Mouse (Mus musculus) neural tube, embryonic 11.5 days (tissue): ENCODE measurements around the gene Slc22a21. TPM values are rescaled to one million over a fixed set of nuclear protein-coding genes. Genes with fewer than 3 reads are reported as not detected.

Source experiments
- ATAC-seq: fragments of 200-750 bp; cut with Nextera tagmentation; 2 replicates; pipeline ENCODE4 v1.8.0; 2017; ENCODE audit warnings: moderate number of reproducible peaks, mild to moderate bottlenecking, moderate TSS enrichment, moderate library complexity; ENCODE audit not compliant: insufficient read depth, low FRiP score, low TSS enrichment
- DNase-seq: peaks from one replicate; pipeline ENCODE4 v3.0.0-alpha.2; 2015; ENCODE audit warnings: low spot score
- H3K27ac ChIP-seq: fragments of 300-500 bp; sonication (generic); 2 replicates; pipeline ENCODE4 v1.5.1; 2014; ENCODE audit warnings: low read depth, mild to moderate bottlenecking, low read length
- H3K27me3 ChIP-seq: fragments of 300-500 bp; sonication (generic); 2 replicates; pipeline ENCODE4 v1.6.1; 2014; ENCODE audit warnings: mild to moderate bottlenecking, low read length, mixed read lengths; ENCODE audit not compliant: control insufficient read depth, insufficient read depth
- H3K36me3 ChIP-seq: fragments of 300-500 bp; sonication (generic); 2 replicates; pipeline ENCODE4 v1.6.1; 2014; ENCODE audit warnings: mild to moderate bottlenecking, low read length, moderate library complexity, mixed read lengths; ENCODE audit not compliant: control insufficient read depth, insufficient read depth
- H3K4me1 ChIP-seq: fragments of 300-500 bp; sonication (generic); 2 replicates; pipeline ENCODE4 v1.6.1; 2014; ENCODE audit warnings: low read length, mixed read lengths; ENCODE audit not compliant: control insufficient read depth, insufficient read depth
- H3K4me2 ChIP-seq: fragments of 300-500 bp; sonication (generic); 2 replicates; pipeline ENCODE4 v1.6.1; 2014; ENCODE audit warnings: low read depth, mild to moderate bottlenecking, moderate library complexity
- H3K4me3 ChIP-seq: fragments of 300-500 bp; sonication (generic); 2 replicates; pipeline ENCODE4 v1.5.1; 2014; ENCODE audit warnings: low read depth, low read length
- H3K9ac ChIP-seq: fragments of 300-500 bp; sonication (generic); 2 replicates; pipeline ENCODE4 v1.6.1; 2014; ENCODE audit warnings: mild to moderate bottlenecking, low read length
- H3K9me3 ChIP-seq: fragments of 300-500 bp; sonication (generic); 2 replicates; pipeline ENCODE4 v1.6.1; 2016; ENCODE audit warnings: low read length; ENCODE audit not compliant: control insufficient read depth
- WGBS: fragments of 180-500 bp; shearing (Covaris S2); extraction: QIAGEN DNeasy Blood & Tissue Kit; methylation state at CpG from one replicate; pipeline ENCODE4 v1.1.7; 2014; 5-methylcytosine and 5-hydroxymethylcytosine counted together
- polyA plus RNA-seq: library from polyadenylated mRNA; unstranded; fragments of >200 nt; fragmentation: Nextera tagmentation; extraction: Ambion mirVana; gene quantifications from 2 replicates; pipeline ENCODE4 v1.2.1, GENCODE M21; 2014

Gene Slc22a21
- 1.6 and 2.9 TPM in 2 replicates for polyA plus RNA-seq

GRCm38 (mm10) chr11:53979788-53980621 lies at the start of gene Slc22a21:
Gene Slc22a21 (minus strand): TSS chr11:53980332.
- no peaks in the 10 kb centered on the region for H3K9me3 ChIP-seq
- peak within 1 kb of the TSS; percentile 56 for H3K4me3 ChIP-seq
- H3K4me1 ChIP-seq: no peaks in the 10 kb centered on the region
- H3K36me3 ChIP-seq: no peaks in the 10 kb centered on the region
- DNase-seq (peak; percentile 83), ATAC-seq (peak; percentile 81)
- H3K27ac ChIP-seq: no peak within 1 kb of the TSS
- peak within 1 kb of the TSS; percentile 65 for H3K4me2 ChIP-seq
- H3K27me3 ChIP-seq: no peaks in the 10 kb centered on the region
- peak within 1 kb of the TSS; percentile 75 for H3K9ac ChIP-seq
- WGBS: 1% methylated on average over 71 of the region's 73 CpGs

GRCm38 (mm10) chr11:54028997-54029396 lies 48.9 kb upstream of the Slc22a21 start:
- no peak for ATAC-seq
- H3K9me3 ChIP-seq: no peaks in the 10 kb centered on the region
- H3K27me3 ChIP-seq: peaks cover 15% of the 10 kb centered on the region; the same call in 1 of the 2 replicates
- DNase-seq: no peak
- whole genome bisulfite sequencing: 75% methylated on average over 4 of the region's 4 CpGs
- H3K9ac ChIP-seq: no peak overlapping the region
- H3K4me2 ChIP-seq: peak overlapping the region; percentile 96
- H3K4me3 ChIP-seq: no peak overlapping the region; the same call in 1 of the 2 replicates
- no peak overlapping the region for H3K27ac ChIP-seq
- H3K36me3 ChIP-seq: no peaks in the 10 kb centered on the region
- no peaks in the 10 kb centered on the region for H3K4me1 ChIP-seq

GRCm38 (mm10) chr11:54028044-54028951 lies 48.2 kb upstream of the Slc22a21 start, which contains the start of gene Slc22a4:
Gene Slc22a4 (minus strand): TSS chr11:54028090.
- peaks cover 15% of the 10 kb centered on the region; the same call in 1 of the 2 replicates for H3K27me3 ChIP-seq
- no peak within 1 kb of the TSS for H3K27ac ChIP-seq

GRCm38 (mm10) chr11:54027131-54028043 lies 47.3 kb upstream of the Slc22a21 start:
- no peak for DNase-seq
- Histone ChIP-seq H3K36me3 (no peaks in the 10 kb centered on the region), H3K9me3 (no peaks in the 10 kb centered on the region), H3K4me3 (peak overlapping the region; percentile 48), H3K27ac (no peak overlapping the region), H3K4me1 (no peaks in the 10 kb centered on the region), H3K9ac (peak overlapping the region; percentile 69), H3K4me2 (peak overlapping the region; percentile 96), H3K27me3 (peaks cover 15% of the 10 kb centered on the region; the same call in 1 of the 2 replicates)
- 18% methylated on average over 31 of the region's 31 CpGs for WGBS
- no peak for ATAC-seq

More at GRCm38 (mm10) chr11:54028044-54028951, 48.2 kb upstream of the Slc22a21 start, which contains the start of gene Slc22a4:
- Histone ChIP-seq H3K36me3 (no peaks in the 10 kb centered on the region), H3K9me3 (no peaks in the 10 kb centered on the region), H3K9ac (peak within 1 kb of the TSS; percentile 69), H3K4me3 (peak within 1 kb of the TSS; percentile 48), H3K4me2 (peak within 1 kb of the TSS; percentile 96), H3K4me1 (no peaks in the 10 kb centered on the region)
- peak; percentile 79 for DNase-seq
- WGBS: 2% methylated on average over 60 of the region's 61 CpGs
- ATAC-seq: peak; percentile 41

GRCm38 (mm10) chr11:54026491-54027041 lies 46.4 kb upstream of the Slc22a21 start:
- peaks cover 15% of the 10 kb centered on the region; the same call in 1 of the 2 replicates for H3K27me3 ChIP-seq

GRCm38 (mm10) chr11:54021396-54022093 lies 41.4 kb upstream of the Slc22a21 start:
- DNase-seq (no peak), ATAC-seq (no peak)
- Histone ChIP-seq H3K4me3 (no peak overlapping the region), H3K36me3 (no peaks in the 10 kb centered on the region), H3K4me2 (no peak overlapping the region), H3K9ac (no peak overlapping the region), H3K27me3 (0 out of 2 replicates have a peak, but pooled peaks cover 3% of the 10 kb centered on the region), H3K27ac (no peak overlapping the region), H3K4me1 (no peaks in the 10 kb centered on the region), H3K9me3 (no peaks in the 10 kb centered on the region)
- WGBS: 84% methylated on average over 5 of the region's 5 CpGs

More at GRCm38 (mm10) chr11:54026491-54027041, 46.4 kb upstream of the Slc22a21 start:
- ATAC-seq (no peak), DNase-seq (no peak)
- H3K36me3 ChIP-seq: no peaks in the 10 kb centered on the region
- no peak overlapping the region for H3K9ac ChIP-seq
- WGBS: 85% methylated on average over 1 of the region's 1 CpGs
- H3K27ac ChIP-seq: no peak overlapping the region
- no peaks in the 10 kb centered on the region for H3K4me1 ChIP-seq
- H3K9me3 ChIP-seq: no peaks in the 10 kb centered on the region
- no peak overlapping the region for H3K4me2 ChIP-seq
- no peak overlapping the region for H3K4me3 ChIP-seq

- no peak for ATAC-seq
- H3K27me3 ChIP-seq: no peaks in the 10 kb centered on the region
- no peaks in the 10 kb centered on the region for H3K4me1 ChIP-seq
- 82% methylated on average over 3 of the region's 3 CpGs for WGBS
- H3K36me3 ChIP-seq: no peaks in the 10 kb centered on the region
- H3K27ac ChIP-seq: no peak overlapping the region
- no peak for DNase-seq
- H3K9me3 ChIP-seq: no peaks in the 10 kb centered on the region
- no peak overlapping the region for H3K4me3 ChIP-seq
- no peak overlapping the region for H3K9ac ChIP-seq
- no peak overlapping the region for H3K4me2 ChIP-seq
Observed at GRCm38 (mm10) chr11:54018893-54019732, 39.0 kb upstream of the Slc22a21 start.
